Mouse (Mus musculus) liver, embryonic 12.5 days (tissue): ENCODE data around the gene Elmod3. TPM values are rescaled to one million over a fixed set of nuclear protein-coding genes. Genes with fewer than 3 reads are reported as not detected.

Source experiments
- ATAC-seq: fragments of 200-750 bp; cut with Nextera tagmentation; 2 replicates; pipeline ENCODE4 v1.8.0; 2017; ENCODE audit warnings: moderate number of reproducible peaks, mild to moderate bottlenecking, moderate library complexity
- H3K27ac ChIP-seq: fragments of 300-500 bp; sonication (generic); 2 replicates; pipeline ENCODE4 v1.5.1; 2016; ENCODE audit warnings: mild to moderate bottlenecking
- H3K27me3 ChIP-seq: fragments of 300-500 bp; sonication (generic); replicated peaks from 2 replicates; pipeline ENCODE4 v1.6.1; 2016; ENCODE audit warnings: mild to moderate bottlenecking, moderate library complexity
- H3K36me3 ChIP-seq: fragments of 300-500 bp; sonication (generic); 2 replicates; pipeline ENCODE4 v1.6.1; 2016; ENCODE audit warnings: mild to moderate bottlenecking, moderate library complexity
- H3K4me1 ChIP-seq: fragments of 300-500 bp; sonication (generic); 2 replicates; pipeline ENCODE4 v1.6.1; 2016
- H3K4me2 ChIP-seq: fragments of 300-500 bp; sonication (generic); 2 replicates; pipeline ENCODE4 v1.6.1; 2016; ENCODE audit warnings: mild to moderate bottlenecking, moderate library complexity
- H3K4me3 ChIP-seq: fragments of 300-500 bp; sonication (generic); 2 replicates; pipeline ENCODE4 v1.5.1; 2016; ENCODE audit warnings: mild to moderate bottlenecking, moderate library complexity
- H3K9ac ChIP-seq: fragments of 300-500 bp; sonication (generic); 2 replicates; pipeline ENCODE4 v1.6.1; 2016; ENCODE audit warnings: mild to moderate bottlenecking, moderate library complexity
- H3K9me3 ChIP-seq: fragments of 300-500 bp; sonication (generic); replicated peaks from 2 replicates; pipeline ENCODE4 v1.6.1; 2016; ENCODE audit warnings: mild to moderate bottlenecking, moderate library complexity
- WGBS: fragments of 180-500 bp; shearing (Covaris S2); methylation state at CpG from one replicate; pipeline ENCODE4 v1.1.7; 2016; ENCODE audit not compliant: insufficient replicate concordance; 5-methylcytosine and 5-hydroxymethylcytosine counted together
- polyA plus RNA-seq: library from polyadenylated mRNA; unstranded; fragments of >200 nt; fragmentation: Nextera tagmentation; extraction: Ambion mirVana; gene quantifications from 2 replicates; pipeline ENCODE4 v1.2.1, GENCODE M21; 2016

Elmod3 gene
- polyA plus RNA-seq = 6.8 and 7.6 TPM in 2 replicates

GRCm38 (mm10) chr6:72597956-72598753, at the start of gene Elmod3, which contains the start of gene Retsat:
TSS of gene Elmod3 (minus strand) at chr6:72598413.
TSS of gene Retsat (plus strand) at chr6:72598475.
- H3K9ac ChIP-seq = peak within 1 kb of the TSS; percentile 76
- H3K27me3 ChIP-seq = no peaks in the 10 kb centered on the region
- H3K9me3 ChIP-seq = no peaks in the 10 kb centered on the region
- peak within 1 kb of the TSS; percentile 59 for H3K27ac ChIP-seq
- H3K4me1 ChIP-seq = peaks cover 24% of the 10 kb centered on the region
- H3K4me2 ChIP-seq = peak within 1 kb of the TSS; percentile 82
- peak within 1 kb of the TSS; percentile 66 for H3K4me3 ChIP-seq
- 1% methylated on average over 38 of the region's 38 CpGs for WGBS
- peaks cover 7% of the 10 kb centered on the region; the same call in 1 of the 2 replicates for H3K36me3 ChIP-seq
- peak; percentile 85 for ATAC-seq

GRCm38 (mm10) chr6:72647383-72647820, 49.2 kb upstream of the Elmod3 start:
- Histone ChIP-seq H3K27ac (no peak overlapping the region), H3K4me2 (no peak overlapping the region), H3K4me1 (no peaks in the 10 kb centered on the region), H3K36me3 (no peaks in the 10 kb centered on the region), H3K27me3 (no peaks in the 10 kb centered on the region), H3K9me3 (no peaks in the 10 kb centered on the region), H3K9ac (no peak overlapping the region), H3K4me3 (no peak overlapping the region)
- 0 out of 2 replicates have a peak, but pooled peaks have one; percentile 27 for ATAC-seq
- WGBS = 57% methylated on average over 10 of the region's 10 CpGs

- Histone ChIP-seq H3K36me3 (no peaks in the 10 kb centered on the region), H3K9ac (no peak overlapping the region), H3K4me3 (no peak overlapping the region), H3K4me1 (0 out of 2 replicates have a peak, but pooled peaks cover 7% of the 10 kb centered on the region), H3K4me2 (no peak overlapping the region), H3K27me3 (no peaks in the 10 kb centered on the region), H3K27ac (no peak overlapping the region), H3K9me3 (no peaks in the 10 kb centered on the region)
- no peak for ATAC-seq
- 74% methylated on average over 7 of the region's 7 CpGs for WGBS
Observed at GRCm38 (mm10) chr6:72645364-72645763, 47.2 kb upstream of the Elmod3 start.

GRCm38 (mm10) chr6:72644576-72644975, 46.4 kb upstream of the Elmod3 start:
- Histone ChIP-seq H3K9me3 (no peaks in the 10 kb centered on the region), H3K27me3 (no peaks in the 10 kb centered on the region), H3K36me3 (no peaks in the 10 kb centered on the region), H3K27ac (no peak overlapping the region), H3K4me3 (no peak overlapping the region), H3K9ac (no peak overlapping the region), H3K4me1 (0 out of 2 replicates have a peak, but pooled peaks cover 7% of the 10 kb centered on the region), H3K4me2 (no peak overlapping the region)
- ATAC-seq = no peak
- WGBS = 48% methylated on average over 4 of the region's 4 CpGs

- Histone ChIP-seq H3K9ac (no peak overlapping the region), H3K4me3 (no peak overlapping the region), H3K27ac (no peak overlapping the region), H3K9me3 (no peaks in the 10 kb centered on the region), H3K36me3 (no peaks in the 10 kb centered on the region), H3K27me3 (no peaks in the 10 kb centered on the region), H3K4me1 (peaks cover 8% of the 10 kb centered on the region; the same call in 1 of the 2 replicates), H3K4me2 (no peak overlapping the region)
- WGBS = 64% methylated on average over 18 of the region's 18 CpGs
- ATAC-seq = no peak
Observed at GRCm38 (mm10) chr6:72641218-72641954, 43.2 kb upstream of the Elmod3 start.

GRCm38 (mm10) chr6:72636940-72637339, 38.7 kb upstream of the Elmod3 start:
- no peaks in the 10 kb centered on the region for H3K27me3 ChIP-seq
- ATAC-seq = no peak
- H3K4me3 ChIP-seq = no peak overlapping the region
- H3K9me3 ChIP-seq = no peaks in the 10 kb centered on the region
- 57% methylated on average over 3 of the region's 3 CpGs for WGBS
- H3K4me1 ChIP-seq = peaks cover 17% of the 10 kb centered on the region
- no peak overlapping the region for H3K27ac ChIP-seq
- no peak overlapping the region for H3K9ac ChIP-seq
- H3K36me3 ChIP-seq = 0 out of 2 replicates have a peak, but pooled peaks cover 2% of the 10 kb centered on the region
- no peak overlapping the region for H3K4me2 ChIP-seq

GRCm38 (mm10) chr6:72635760-72636431, 37.7 kb upstream of the Elmod3 start:
- Histone ChIP-seq H3K36me3 (peaks cover 7% of the 10 kb centered on the region), H3K4me2 (no peak overlapping the region), H3K27me3 (no peaks in the 10 kb centered on the region), H3K9me3 (no peaks in the 10 kb centered on the region), H3K4me3 (no peak overlapping the region), H3K27ac (no peak overlapping the region), H3K4me1 (peaks cover 13% of the 10 kb centered on the region), H3K9ac (no peak overlapping the region)
- 46% methylated on average over 12 of the region's 12 CpGs for WGBS
- peak; percentile 28; the same call in 1 of the 2 replicates for ATAC-seq

- 38% methylated on average over 10 of the region's 10 CpGs for WGBS
- ATAC-seq = no peak
- Histone ChIP-seq H3K27me3 (no peaks in the 10 kb centered on the region), H3K4me2 (no peak overlapping the region), H3K4me1 (peaks cover 13% of the 10 kb centered on the region), H3K27ac (0 out of 2 replicates have a peak overlapping the region, but pooled peaks have one; percentile 23), H3K9me3 (no peaks in the 10 kb centered on the region), H3K4me3 (no peak overlapping the region), H3K36me3 (peaks cover 13% of the 10 kb centered on the region), H3K9ac (no peak overlapping the region)
Observed at GRCm38 (mm10) chr6:72634311-72634710, 36.1 kb upstream of the Elmod3 start.

- no peaks in the 10 kb centered on the region for H3K27me3 ChIP-seq
- H3K27ac ChIP-seq = no peak overlapping the region
- no peak for ATAC-seq
- WGBS = 75% methylated on average over 6 of the region's 6 CpGs
- H3K9me3 ChIP-seq = no peaks in the 10 kb centered on the region
- peaks cover 22% of the 10 kb centered on the region for H3K36me3 ChIP-seq
- no peak overlapping the region for H3K9ac ChIP-seq
- no peak overlapping the region for H3K4me2 ChIP-seq
- H3K4me3 ChIP-seq = no peak overlapping the region
- peaks cover 13% of the 10 kb centered on the region for H3K4me1 ChIP-seq
Observed at GRCm38 (mm10) chr6:72631700-72632099, 33.5 kb upstream of the Elmod3 start.

- Histone ChIP-seq H3K36me3 (peaks cover 22% of the 10 kb centered on the region), H3K27me3 (no peaks in the 10 kb centered on the region), H3K4me2 (no peak overlapping the region), H3K4me1 (peaks cover 7% of the 10 kb centered on the region; the same call in 1 of the 2 replicates), H3K27ac (no peak overlapping the region), H3K4me3 (no peak overlapping the region), H3K9me3 (no peaks in the 10 kb centered on the region), H3K9ac (no peak overlapping the region)
- 76% methylated on average over 14 of the region's 14 CpGs for WGBS
- no peak for ATAC-seq
Observed at GRCm38 (mm10) chr6:72630961-72631360, 32.7 kb upstream of the Elmod3 start.

GRCm38 (mm10) chr6:72630370-72630769, 32.2 kb upstream of the Elmod3 start:
- no peak overlapping the region for H3K27ac ChIP-seq

More at GRCm38 (mm10) chr6:72630370-72630769, 32.2 kb upstream of the Elmod3 start:
- Histone ChIP-seq H3K36me3 (peaks cover 22% of the 10 kb centered on the region), H3K27me3 (no peaks in the 10 kb centered on the region), H3K9me3 (no peaks in the 10 kb centered on the region), H3K4me2 (no peak overlapping the region), H3K4me3 (no peak overlapping the region), H3K4me1 (peaks cover 7% of the 10 kb centered on the region; the same call in 1 of the 2 replicates), H3K9ac (no peak overlapping the region)
- ATAC-seq = no peak
- WGBS = 77% methylated on average over 2 of the region's 2 CpGs
